9 mouse cellular contexts compared by ENCODE assay signal in the genomic region with DNA sequence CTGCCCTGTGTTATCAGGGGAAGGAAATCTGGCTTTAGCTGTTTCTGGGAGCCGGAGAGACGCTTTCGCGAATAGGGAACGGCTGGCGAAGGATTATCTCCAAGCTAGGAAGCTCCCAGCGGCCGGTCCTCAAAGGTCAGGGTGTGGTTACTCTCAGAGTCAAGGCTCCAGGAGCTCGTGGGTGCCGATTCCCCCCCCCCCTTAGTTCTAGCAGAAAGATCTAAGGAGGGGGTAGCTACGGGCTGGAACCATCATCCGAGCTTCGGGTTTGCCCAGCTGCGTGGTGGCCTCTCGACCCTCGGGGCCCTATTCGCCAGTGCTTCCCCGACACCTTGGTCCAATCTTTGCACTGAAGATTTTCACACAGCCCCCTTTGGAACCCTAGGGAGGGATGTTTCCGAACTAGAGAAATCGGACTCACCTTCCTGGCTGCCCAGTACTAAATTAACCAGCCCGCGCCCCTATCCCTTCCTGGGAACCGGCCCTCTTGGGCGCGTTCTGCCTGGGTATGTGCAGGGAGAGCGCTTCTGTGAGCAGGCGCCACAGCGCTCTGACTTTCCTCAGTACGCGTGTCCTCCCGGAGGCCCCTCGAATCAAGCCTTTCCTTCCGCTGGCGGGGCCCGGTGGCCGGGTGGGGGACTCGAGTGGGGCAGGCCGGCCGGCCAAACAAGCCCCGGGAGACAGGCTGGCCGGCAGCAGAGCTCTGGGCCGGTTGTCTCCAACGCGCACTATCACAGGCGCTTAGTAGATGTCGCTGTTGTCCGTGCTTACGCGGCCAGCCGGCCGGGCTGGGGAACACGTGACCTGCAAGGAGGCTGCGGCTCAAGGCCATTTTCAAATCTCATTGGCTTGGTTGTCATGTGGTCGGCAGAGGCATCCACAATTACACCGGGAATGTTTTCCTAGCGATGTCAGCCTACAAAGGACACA. TPM values are rescaled to one million over a fixed set of nuclear protein-coding genes. Genes with fewer than 3 reads are reported as not detected.
DNase-seq lines count a peak whose midpoint lies in the region; ATAC-seq and TF ChIP-seq lines count a peak whose summit lies in the region.
"Had no signal": no experiment of that assay in that cellular context is flagged by ENCODE, and none has a peak within 500 bp of the region (broad histone marks: within the 10 kb centered on the region; RNA-seq: fewer than 3 reads in every experiment).

A gene (plus strand): TSS at position 903 of the 930 bp plus-strand sequence.

- no peak for TF ChIP-seq EP300 in lung, postnatal 0 days (IDR thresholded peaks at IDR 0.05)

- no peak within 1 kb of the TSS for H3K4me3 ChIP-seq in lung, postnatal 0 days (ENCODE audit: low read depth, low read length)
- H3K4me3 ChIP-seq in forebrain, embryonic 14.5 days (ENCODE audit: low read depth, low read length) = no peak within 1 kb of the TSS
- no peak within 1 kb of the TSS for H3K4me3 ChIP-seq in midbrain, embryonic 13.5 days (replicated peaks)
- H3K4me3 ChIP-seq: liver, embryonic 15.5 days had no signal

- no peak within 1 kb of the TSS for H3K4me2 ChIP-seq in lung, postnatal 0 days (replicated peaks; ENCODE audit: low read depth, low read length)
- H3K4me2 ChIP-seq in forebrain, embryonic 14.5 days (ENCODE audit: low read length) = no peak within 1 kb of the TSS
- H3K4me2 ChIP-seq in midbrain, embryonic 13.5 days (replicated peaks) = 0 out of 2 replicates have a peak within 1 kb of the TSS, but pooled peaks have one; percentile 5
- H3K4me2 ChIP-seq: liver, embryonic 15.5 days had no signal

- H3K9me3 ChIP-seq in lung, postnatal 0 days (ENCODE audit: low read length) = no peaks in the 10 kb centered on the region
- no peaks in the 10 kb centered on the region for H3K9me3 ChIP-seq in forebrain, embryonic 14.5 days (replicated peaks; ENCODE audit: control insufficient read depth, low read length)
- no peaks in the 10 kb centered on the region for H3K9me3 ChIP-seq in midbrain, embryonic 13.5 days
- H3K9me3 ChIP-seq: liver, embryonic 15.5 days had no signal

- peaks cover 95% of the 10 kb centered on the region for H3K27me3 ChIP-seq in lung, postnatal 0 days (replicated peaks; ENCODE audit: insufficient read depth, low read length)
- peaks cover 96% of the 10 kb centered on the region for H3K27me3 ChIP-seq in forebrain, embryonic 14.5 days (replicated peaks; ENCODE audit: control insufficient read depth, insufficient read depth, low read length)
- peaks cover 98% of the 10 kb centered on the region for H3K27me3 ChIP-seq in midbrain, embryonic 13.5 days

- H3K36me3 ChIP-seq in lung, postnatal 0 days (ENCODE audit: insufficient read depth, low read length) = no peaks in the 10 kb centered on the region
- H3K36me3 ChIP-seq in forebrain, embryonic 14.5 days (ENCODE audit: control insufficient read depth, insufficient read depth, low read length) = no peaks in the 10 kb centered on the region
- H3K36me3 ChIP-seq in midbrain, embryonic 13.5 days = no peaks in the 10 kb centered on the region
- H3K36me3 ChIP-seq: liver, embryonic 15.5 days had no signal

- no peaks in the 10 kb centered on the region for H3K4me1 ChIP-seq in lung, postnatal 0 days (ENCODE audit: insufficient read depth, low read depth, low read length)
- H3K4me1 ChIP-seq in forebrain, embryonic 14.5 days (ENCODE audit: control insufficient read depth, insufficient read depth, low read length) = no peaks in the 10 kb centered on the region
- 0 out of 2 replicates have a peak, but pooled peaks cover 6% of the 10 kb centered on the region for H3K4me1 ChIP-seq in midbrain, embryonic 13.5 days (replicated peaks)
- H3K4me1 ChIP-seq: liver, embryonic 15.5 days had no signal

- peak; percentile 56 for TF ChIP-seq CTCF in lung, postnatal 0 days (IDR thresholded peaks at IDR 0.05)

- intact Hi-C loops in left cerebral cortex, postnatal 25 days (cut with DNase I) = no loop called here

- WGBS in lung, postnatal 0 days = 3% methylated on average over 46 of the region's 56 CpGs
- WGBS in forebrain, embryonic 14.5 days = 1% methylated on average over 56 of the region's 56 CpGs
- 1% methylated on average over 56 of the region's 56 CpGs for WGBS in midbrain, embryonic 13.5 days

- peak; percentile 68 for ATAC-seq in lung, postnatal 0 days
- ATAC-seq in forebrain, embryonic 14.5 days = peak; percentile 65; the same call in 1 of the 2 replicates
- ATAC-seq in midbrain, embryonic 13.5 days = no peak

- H3K27ac ChIP-seq in lung, postnatal 0 days (ENCODE audit: low read length) = no peak within 1 kb of the TSS
- no peak within 1 kb of the TSS for H3K27ac ChIP-seq in forebrain, embryonic 14.5 days (ENCODE audit: low read depth, low read length)
- H3K27ac ChIP-seq in midbrain, embryonic 13.5 days = no peak within 1 kb of the TSS
- H3K27ac ChIP-seq: liver, embryonic 15.5 days had no signal

- no peak within 1 kb of the TSS for H3K9ac ChIP-seq in lung, postnatal 0 days (replicated peaks; ENCODE audit: low read depth)
- H3K9ac ChIP-seq in forebrain, embryonic 14.5 days (ENCODE audit: low read length) = no peak within 1 kb of the TSS
- no peak within 1 kb of the TSS for H3K9ac ChIP-seq in midbrain, embryonic 13.5 days (replicated peaks)
- H3K9ac ChIP-seq: liver, embryonic 15.5 days had no signal

- DNase-seq in lung, postnatal 0 days (ENCODE audit: low spot score) = peak; percentile 60
- DNase-seq in lung, adult 18-20 months = no peak
- DNase-seq in forebrain, embryonic 14.5 days (ENCODE audit: low spot score) = peak; percentile 63
- DNase-seq in kidney, adult 11 months = peak; percentile 91
- DNase-seq in yolk sac, embryonic 10.5 days (ENCODE audit: low spot score) = peak; percentile 75
- no peak for DNase-seq in MN1 (ENCODE audit: low spot score)
- no peak for DNase-seq in left cerebral cortex, postnatal 25 days (ENCODE audit: low spot score in 2 of 2)

RNA-seq across cellular contexts. Expression of the gene that starts here (rescaled TPM):
- 0.20 TPM in 1 of 2 replicates, not detected in the other for polyA plus RNA-seq in lung, postnatal 0 days (2015; fragmentation: Nextera tagmentation; extraction: Ambion mirVana)
- polyA plus RNA-seq in forebrain, embryonic 14.5 days (2014; fragmentation: Nextera tagmentation; extraction: Ambion mirVana) = not detected in 2 replicates
- not detected in 2 replicates for polyA plus RNA-seq in midbrain, embryonic 13.5 days (2015; fragmentation: Nextera tagmentation; extraction: Ambion mirVana)
- not detected for total RNA-seq in left cerebral cortex, postnatal 25 days (2021)
- polyA plus RNA-seq: liver, embryonic 15.5 days had no signal

Comparison
In these comparisons a context has a peak if more than half of its experiments do, and no peak if none do; other contexts are left out.
1. Peak in DNase-seq and ATAC-seq in lung, postnatal 0 days; RNA of the gene not detected or under 1 TPM.
2. Peak in DNase-seq and ATAC-seq in forebrain, embryonic 14.5 days; RNA of the gene not detected or under 1 TPM.
3. DNase-seq: peak in kidney, adult 11 months (single experiment) and yolk sac, embryonic 10.5 days (single experiment); none in lung, adult 18-20 months (0 of 2), MN1 (single experiment) and left cerebral cortex, postnatal 25 days (0 of 2).